Mouse (Mus musculus): Measurements from ENCODE around the gene Kcnq1. TPM values are rescaled to one million over a fixed set of nuclear protein-coding genes. Genes with fewer than 3 reads are reported as not detected.

Kcnq1 gene
- total and polyA plus RNA-seq, 3 experiments: not detected

- Histone ChIP-seq H3K4me2 (ENCODE audit: insufficient read depth, low read depth, poor library complexity, severe bottlenecking) (no peak overlapping the region), H3K4me3 (replicated peaks in 1 of 3; ENCODE audit: low read depth in 2 of 3, low read length in 2 of 3, poor library complexity in 1 of 3) (no peak overlapping the region), H3K36me3 (replicated peaks in 1 of 2; ENCODE audit: control insufficient read depth in 1 of 2, insufficient read depth in 1 of 2, low read length in 1 of 2) (no peaks in the 10 kb centered on the region), H3K9me3 (replicated peaks; ENCODE audit: low read length) (no peaks in the 10 kb centered on the region), H3K27ac (ENCODE audit: insufficient read depth, low read depth) (no peak overlapping the region), H3K79me2 (replicated peaks; ENCODE audit: control insufficient read depth, extremely low read depth, insufficient read depth, poor library complexity, severe bottlenecking) (no peaks in the 10 kb centered on the region), H3K4me1 (ENCODE audit: control insufficient read depth in 1 of 2, insufficient read depth in 2 of 2) (0 out of 4 replicates have a peak, but pooled peaks cover 0 to 6% of the 10 kb centered on the region in 2 experiments), H3K9ac (ENCODE audit: insufficient read depth, low read depth) (no peak overlapping the region), H3K27me3 (replicated peaks) (peaks cover 77% of the 10 kb centered on the region)
- in situ Hi-C loops (cut with MboI; ENCODE audit: low pct_ligation_motif_present, low pct_unique_long_range_greater_than_20kb, low sequenced_read_pairs) (no loop called here), dilution Hi-C loops (cut with MboI; ENCODE audit: extremely low pct_ligation_motif_present, extremely low pct_unique_long_range_greater_than_20kb, low sequenced_read_pairs) (no loop called here)
- TF ChIP-seq NELFE (IDR thresholded peaks at IDR 0.05; ENCODE audit: low read depth, low read length): no peak
- TF ChIP-seq MXI1 (IDR thresholded peaks at IDR 0.05; ENCODE audit: low read depth, low read length): no peak
- no peak for TF ChIP-seq SIN3A (IDR thresholded peaks at IDR 0.05; ENCODE audit: low read length)
- TF ChIP-seq ELF1 (IDR thresholded peaks at IDR 0.05; ENCODE audit: low read depth, low read length): no peak
- no peak for TF ChIP-seq CHD1 (IDR thresholded peaks at IDR 0.05; ENCODE audit: low read depth, low read length)
- TF ChIP-seq CTCF (conservative IDR thresholded peaks at IDR 0.05 in 1 of 2, IDR thresholded peaks at IDR 0.05 in 1 of 2; ENCODE audit: low read depth in 2 of 2, low read length in 2 of 2): no peak
- no peak for TF ChIP-seq SMC3 (IDR thresholded peaks at IDR 0.05; ENCODE audit: low read depth, low read length)
- no peak for TF ChIP-seq POLR2A (IDR thresholded peaks at IDR 0.05; ENCODE audit: low read depth, low read length)
- TF ChIP-seq TBP (conservative IDR thresholded peaks at IDR 0.05; ENCODE audit: low read depth, low read length): no peak
- no peak for TF ChIP-seq RAD21 (IDR thresholded peaks at IDR 0.05; ENCODE audit: low read depth, low read length)
- TF ChIP-seq ZNF384 (IDR thresholded peaks at IDR 0.05; ENCODE audit: low read depth, low read length): no peak
- no peak for TF ChIP-seq ZKSCAN1 (IDR thresholded peaks at IDR 0.05; ENCODE audit: borderline replicate concordance, low read depth, low read length)
- TF ChIP-seq JUN (IDR thresholded peaks at IDR 0.05; ENCODE audit: insufficient read depth, low read depth, low read length): no peak
- no peak for TF ChIP-seq POLR2AphosphoS2 (IDR thresholded peaks at IDR 0.05; ENCODE audit: low read depth, low read length)
- no peak for TF ChIP-seq ETS1 (conservative IDR thresholded peaks at IDR 0.05; ENCODE audit: low read depth, low read length)
- no peak for TF ChIP-seq USF2 (conservative IDR thresholded peaks at IDR 0.05; ENCODE audit: low read depth, low read length)
- no peak for TF ChIP-seq GABPA (IDR thresholded peaks at IDR 0.05; ENCODE audit: insufficient replicate concordance, low read depth, low read length)
- TF ChIP-seq KAT2A (IDR thresholded peaks at IDR 0.05; ENCODE audit: insufficient replicate concordance, low read length): no peak
- TF ChIP-seq BHLHE40 (IDR thresholded peaks at IDR 0.05; ENCODE audit: low read depth, low read length): no peak
- no peak for DNase-seq (ENCODE audit: extremely low read depth)
These were observed 331.2 kb downstream of the Kcnq1 start for GRCm38 (mm10) chr7:143437231-143437893.

DNA sequence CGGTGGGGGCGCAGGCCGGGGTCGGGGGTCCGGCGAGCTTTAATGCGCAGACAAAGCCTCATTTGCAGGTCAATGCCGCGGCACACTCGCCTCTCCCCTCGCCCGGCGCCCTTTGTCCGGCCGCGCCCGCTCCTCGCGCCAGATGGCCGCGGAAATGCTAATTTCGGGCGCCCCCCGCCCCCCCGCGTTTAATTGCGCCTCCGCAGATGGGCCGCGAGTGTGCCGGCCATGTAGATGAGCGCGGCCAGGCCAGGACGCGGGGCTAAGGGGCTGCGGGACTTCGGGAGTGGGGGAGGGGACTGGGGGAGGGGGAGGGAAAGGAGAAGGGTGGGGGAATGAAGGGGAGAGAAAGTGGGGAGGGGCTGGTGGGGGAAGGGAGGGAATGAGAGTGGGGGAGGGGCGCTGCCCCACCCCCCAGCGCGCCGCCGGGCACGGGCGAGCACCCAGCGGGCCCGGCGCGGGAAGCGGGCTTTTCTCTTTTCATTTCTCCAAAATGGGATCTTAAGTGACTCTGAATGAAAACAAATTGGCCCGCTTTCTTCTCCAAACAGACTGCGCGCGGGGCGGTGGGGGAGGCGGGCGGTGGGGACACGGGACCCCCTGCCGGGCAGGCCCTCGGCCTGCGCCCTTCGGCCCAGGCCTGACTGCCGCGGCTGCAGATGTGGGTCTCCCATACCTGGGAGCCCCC, 331.9 kb downstream of the Kcnq1 start:
- Histone ChIP-seq H3K79me2 (replicated peaks; ENCODE audit: control insufficient read depth, extremely low read depth, insufficient read depth, poor library complexity, severe bottlenecking) (no peaks in the 10 kb centered on the region), H3K4me3 (replicated peaks in 1 of 3; ENCODE audit: low read depth in 2 of 3, low read length in 2 of 3, poor library complexity in 1 of 3) (no peak overlapping the region), H3K36me3 (replicated peaks in 1 of 2; ENCODE audit: control insufficient read depth in 1 of 2, insufficient read depth in 1 of 2, low read length in 1 of 2) (no peaks in the 10 kb centered on the region), H3K9ac (ENCODE audit: insufficient read depth, low read depth) (no peak overlapping the region), H3K4me2 (ENCODE audit: insufficient read depth, low read depth, poor library complexity, severe bottlenecking) (no peak overlapping the region), H3K9me3 (replicated peaks; ENCODE audit: low read length) (no peaks in the 10 kb centered on the region), H3K27ac (ENCODE audit: insufficient read depth, low read depth) (no peak overlapping the region), H3K27me3 (replicated peaks) (peaks cover 77% of the 10 kb centered on the region), H3K4me1 (ENCODE audit: control insufficient read depth in 1 of 2, insufficient read depth in 2 of 2) (0 out of 4 replicates have a peak, but pooled peaks cover 0 to 6% of the 10 kb centered on the region in 2 experiments)
- dilution Hi-C loops (cut with MboI; ENCODE audit: extremely low pct_ligation_motif_present, extremely low pct_unique_long_range_greater_than_20kb, low sequenced_read_pairs) (no loop called here), in situ Hi-C loops (cut with MboI; ENCODE audit: low pct_ligation_motif_present, low pct_unique_long_range_greater_than_20kb, low sequenced_read_pairs) (no loop called here)
- TF ChIP-seq TBP (conservative IDR thresholded peaks at IDR 0.05; ENCODE audit: low read depth, low read length): no peak
- no peak for TF ChIP-seq NELFE (IDR thresholded peaks at IDR 0.05; ENCODE audit: low read depth, low read length)
- no peak for TF ChIP-seq CTCF (conservative IDR thresholded peaks at IDR 0.05 in 1 of 2, IDR thresholded peaks at IDR 0.05 in 1 of 2; ENCODE audit: low read depth in 2 of 2, low read length in 2 of 2)
- no peak for TF ChIP-seq ETS1 (conservative IDR thresholded peaks at IDR 0.05; ENCODE audit: low read depth, low read length)
- no peak for TF ChIP-seq PAX5 (IDR thresholded peaks at IDR 0.05; ENCODE audit: low read length)
- TF ChIP-seq ZC3H11A (IDR thresholded peaks at IDR 0.05; ENCODE audit: low read depth, low read length): no peak
- no peak for TF ChIP-seq GABPA (IDR thresholded peaks at IDR 0.05; ENCODE audit: insufficient replicate concordance, low read depth, low read length)
- TF ChIP-seq POLR2A (IDR thresholded peaks at IDR 0.05; ENCODE audit: low read depth, low read length): no peak
- DNase-seq (ENCODE audit: extremely low read depth): no peak
